Mouse (Mus musculus) retina, postnatal 7 days (tissue): Measurements from ENCODE around the gene Ppp1r12c.

ENCODE experiments used
- DNase-seq: peaks from one replicate; pipeline ENCODE4 v3.0.0-alpha.2; 2012; ENCODE audit warnings: low read depth, low spot score

Gene Ppp1r12c

DNA sequence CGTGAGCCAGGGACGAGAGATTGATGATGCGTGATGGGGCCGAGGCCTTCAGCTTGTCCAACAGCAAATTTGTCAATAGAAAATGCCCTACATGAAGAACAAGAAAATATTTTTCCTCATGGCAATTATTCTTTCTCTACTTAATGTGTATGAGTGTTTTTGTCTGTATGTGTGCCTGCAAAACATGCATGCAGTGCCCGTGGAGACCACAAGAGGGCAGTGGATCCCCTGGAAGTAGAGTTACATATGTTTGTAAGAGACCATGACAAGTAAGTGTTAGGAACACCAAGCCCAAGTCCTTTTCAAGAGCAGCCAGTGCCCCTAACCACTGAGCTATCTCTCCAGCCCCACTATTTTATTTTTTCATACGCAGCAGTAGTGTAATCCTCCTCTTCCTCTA lies 69.9 kb downstream of the Ppp1r12c start:
- DNase-seq: peak; percentile 52
